Mouse (Mus musculus): ENCODE measurements around the gene Shpk.

DNA sequence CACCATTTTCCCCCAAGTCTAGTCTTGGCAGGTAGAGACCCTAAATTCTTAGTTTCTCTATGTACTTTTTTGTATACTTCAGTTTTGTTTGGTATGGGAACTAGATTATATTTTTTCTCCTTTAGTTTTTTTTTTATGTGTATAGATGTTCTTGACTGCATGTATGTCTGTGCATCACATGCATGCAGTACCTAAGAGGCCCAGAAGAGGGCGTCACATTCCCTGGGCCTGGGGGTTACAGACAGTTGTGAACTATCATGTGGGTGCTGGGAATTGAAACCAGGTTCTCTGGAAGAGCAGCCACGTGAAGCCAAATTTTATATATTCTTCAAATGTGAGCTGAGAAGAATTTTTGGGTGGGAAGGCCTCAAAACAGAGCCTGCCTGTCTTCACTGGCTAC lies 20.4 kb downstream of the Shpk start:
- TF ChIP-seq CTCF (IDR thresholded peaks at IDR 0.05; ENCODE audit: low read depth, low read length) (no peak; the same call in 1 of the 2 replicates), POLR2A (IDR thresholded peaks at IDR 0.05; ENCODE audit: borderline replicate concordance, low read depth, low read length) (no peak)
